Mouse (Mus musculus): ENCODE measurements around the gene Zfhx2. TPM values are rescaled to one million over a fixed set of nuclear protein-coding genes. Genes with fewer than 3 reads are reported as not detected.
"Not testable (repeated sequence)": the region's sequence is repeated elsewhere in the genome, so short reads cannot be mapped to it uniquely, and the experiment has no call there.

The Zfhx2 gene
- total and polyA plus RNA-seq, 3 experiments, result 0.07 to 0.59 (median 0.30) TPM

DNA sequence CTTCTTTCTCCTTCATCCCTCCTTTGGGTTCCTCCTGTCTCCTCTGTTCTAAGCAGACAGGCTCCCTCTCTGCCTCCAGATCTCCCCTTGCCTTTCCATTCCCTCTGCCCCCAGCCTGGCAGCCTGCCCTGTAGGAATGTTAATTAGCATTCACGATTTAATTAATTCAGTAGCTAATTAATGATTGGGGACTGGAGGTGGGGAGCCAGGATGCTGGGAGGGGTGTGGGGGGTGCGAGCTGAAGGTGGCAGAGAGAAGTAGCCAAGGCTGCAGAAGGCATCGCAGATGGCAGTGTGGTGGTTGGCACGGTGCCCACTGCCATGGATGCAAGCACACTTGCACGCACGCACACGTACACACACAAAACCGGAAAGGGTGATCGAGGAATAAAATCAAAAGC is 39.6 kb downstream of the Zfhx2 start:
- H3K9me3 ChIP-seq (replicated peaks; ENCODE audit: low read length), result no peaks in the 10 kb centered on the region
- H3K79me2 ChIP-seq (replicated peaks; ENCODE audit: control insufficient read depth, extremely low read depth, insufficient read depth, poor library complexity, severe bottlenecking), result no peaks in the 10 kb centered on the region
- H3K4me1 ChIP-seq (ENCODE audit: control insufficient read depth in 1 of 2, insufficient read depth in 2 of 2), result peaks cover 0 to 4% of the 10 kb centered on the region in 2 experiments; a peak in 1 of 4 replicates
- peaks cover 34% of the 10 kb centered on the region for H3K27me3 ChIP-seq (replicated peaks)
- no peak for DNase-seq (ENCODE audit: extremely low read depth)
- in situ Hi-C loops (cut with MboI; ENCODE audit: low pct_ligation_motif_present, low pct_unique_long_range_greater_than_20kb, low sequenced_read_pairs), result no loop called here
- H3K36me3 ChIP-seq (replicated peaks in 1 of 2; ENCODE audit: control insufficient read depth in 1 of 2, insufficient read depth in 1 of 2, low read length in 1 of 2), result no peaks in the 10 kb centered on the region
- no peak overlapping the region for H3K4me3 ChIP-seq (replicated peaks in 1 of 3; ENCODE audit: low read depth in 2 of 3, low read length in 2 of 3, poor library complexity in 1 of 3)
- H3K9ac ChIP-seq (ENCODE audit: insufficient read depth, low read depth), result no peak overlapping the region
- no peak overlapping the region for H3K27ac ChIP-seq (ENCODE audit: insufficient read depth, low read depth)
- TF ChIP-seq CTCF (conservative IDR thresholded peaks at IDR 0.05 in 1 of 2, IDR thresholded peaks at IDR 0.05 in 1 of 2; ENCODE audit: low read depth in 2 of 2, low read length in 2 of 2) (no peak), MXI1 (IDR thresholded peaks at IDR 0.05; ENCODE audit: low read depth, low read length) (no peak), ZMIZ1 (IDR thresholded peaks at IDR 0.05; ENCODE audit: low read depth, low read length) (no peak), TCF12 (IDR thresholded peaks at IDR 0.05; ENCODE audit: low read depth, low read length) (no peak), MAZ (IDR thresholded peaks at IDR 0.05; ENCODE audit: low read depth, low read length) (no peak), CHD2 (IDR thresholded peaks at IDR 0.05; ENCODE audit: low read length) (no peak), MAX (IDR thresholded peaks at IDR 0.05; ENCODE audit: low read length) (no peak), EP300 (IDR thresholded peaks at IDR 0.05; ENCODE audit: low read length) (no peak), POLR2A (IDR thresholded peaks at IDR 0.05; ENCODE audit: low read depth, low read length) (no peak), ZKSCAN1 (IDR thresholded peaks at IDR 0.05; ENCODE audit: borderline replicate concordance, low read depth, low read length) (no peak), POLR2AphosphoS2 (IDR thresholded peaks at IDR 0.05; ENCODE audit: low read depth, low read length) (no peak), USF2 (conservative IDR thresholded peaks at IDR 0.05; ENCODE audit: low read depth, low read length) (no peak), PAX5 (IDR thresholded peaks at IDR 0.05; ENCODE audit: low read length) (no peak)
- H3K4me2 ChIP-seq (ENCODE audit: insufficient read depth, low read depth, poor library complexity, severe bottlenecking), result no peak overlapping the region
- dilution Hi-C loops (cut with MboI; ENCODE audit: extremely low pct_ligation_motif_present, extremely low pct_unique_long_range_greater_than_20kb, low sequenced_read_pairs), result no loop called here

DNA sequence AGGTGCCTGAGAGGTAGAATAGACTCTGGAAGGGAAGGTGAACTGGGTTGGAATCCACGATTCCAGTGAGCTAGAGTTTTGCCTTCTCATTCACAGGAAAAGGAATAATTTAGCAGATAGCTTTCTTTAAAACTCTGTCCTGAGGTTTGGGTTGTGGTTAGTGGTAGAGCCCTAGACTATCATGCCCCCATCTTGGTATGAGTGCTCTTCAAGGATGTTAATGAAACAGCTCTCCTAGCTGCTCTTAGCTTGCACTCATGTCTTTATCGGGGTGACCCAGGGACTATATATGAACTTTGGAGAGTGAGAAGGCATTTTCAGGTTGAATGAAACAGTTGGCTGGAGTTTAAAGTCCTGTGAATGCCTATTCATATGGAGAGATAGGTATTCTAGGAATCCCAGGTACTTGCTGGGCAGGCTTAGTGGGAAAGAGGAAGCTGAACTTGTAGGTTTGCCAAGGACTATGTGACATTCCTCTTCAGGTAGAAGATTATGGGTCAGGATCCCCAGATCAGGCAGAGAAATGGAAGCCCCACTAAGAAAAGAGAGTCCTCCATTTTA is 44.1 kb downstream of the Zfhx2 start:
- Histone ChIP-seq H3K9ac (ENCODE audit: insufficient read depth, low read depth) (no peak overlapping the region), H3K4me1 (ENCODE audit: control insufficient read depth in 1 of 2, insufficient read depth in 2 of 2) (peaks cover 0 to 2% of the 10 kb centered on the region in 2 experiments; a peak in 1 of 4 replicates), H3K79me2 (replicated peaks; ENCODE audit: control insufficient read depth, extremely low read depth, insufficient read depth, poor library complexity, severe bottlenecking) (no peaks in the 10 kb centered on the region), H3K27ac (ENCODE audit: insufficient read depth, low read depth) (no peak overlapping the region), H3K4me2 (ENCODE audit: insufficient read depth, low read depth, poor library complexity, severe bottlenecking) (no peak overlapping the region), H3K9me3 (replicated peaks; ENCODE audit: low read length) (no peaks in the 10 kb centered on the region), H3K27me3 (replicated peaks) (peaks cover 2% of the 10 kb centered on the region), H3K36me3 (replicated peaks in 1 of 2; ENCODE audit: control insufficient read depth in 1 of 2, insufficient read depth in 1 of 2, low read length in 1 of 2) (no peaks in the 10 kb centered on the region), H3K4me3 (replicated peaks in 1 of 3; ENCODE audit: low read depth in 2 of 3, low read length in 2 of 3, poor library complexity in 1 of 3) (no peak overlapping the region)
- DNase-seq (ENCODE audit: extremely low read depth), result no peak
- no peak for TF ChIP-seq RAD21 (IDR thresholded peaks at IDR 0.05; ENCODE audit: low read depth, low read length)
- no peak for TF ChIP-seq ZKSCAN1 (IDR thresholded peaks at IDR 0.05; ENCODE audit: borderline replicate concordance, low read depth, low read length)
- TF ChIP-seq SIN3A (IDR thresholded peaks at IDR 0.05; ENCODE audit: low read length), result no peak
- no peak for TF ChIP-seq TCF12 (IDR thresholded peaks at IDR 0.05; ENCODE audit: low read depth, low read length)
- no peak for TF ChIP-seq E2F4 (IDR thresholded peaks at IDR 0.05; ENCODE audit: insufficient replicate concordance, low read depth, low read length)
- TF ChIP-seq MAX (IDR thresholded peaks at IDR 0.05; ENCODE audit: low read length), result no peak
- TF ChIP-seq MEF2A (IDR thresholded peaks at IDR 0.05; ENCODE audit: borderline replicate concordance, low read depth, low read length), result no peak
- TF ChIP-seq UBTF (IDR thresholded peaks at IDR 0.05; ENCODE audit: low read depth, low read length), result no peak
- no peak for TF ChIP-seq ELF1 (IDR thresholded peaks at IDR 0.05; ENCODE audit: low read depth, low read length)
- no peak for TF ChIP-seq NELFE (IDR thresholded peaks at IDR 0.05; ENCODE audit: low read depth, low read length)
- no peak for TF ChIP-seq PAX5 (IDR thresholded peaks at IDR 0.05; ENCODE audit: low read length)
- in situ Hi-C loops (cut with MboI; ENCODE audit: low pct_ligation_motif_present, low pct_unique_long_range_greater_than_20kb, low sequenced_read_pairs) (no loop called here), dilution Hi-C loops (cut with MboI; ENCODE audit: extremely low pct_ligation_motif_present, extremely low pct_unique_long_range_greater_than_20kb, low sequenced_read_pairs) (no loop called here)

DNA sequence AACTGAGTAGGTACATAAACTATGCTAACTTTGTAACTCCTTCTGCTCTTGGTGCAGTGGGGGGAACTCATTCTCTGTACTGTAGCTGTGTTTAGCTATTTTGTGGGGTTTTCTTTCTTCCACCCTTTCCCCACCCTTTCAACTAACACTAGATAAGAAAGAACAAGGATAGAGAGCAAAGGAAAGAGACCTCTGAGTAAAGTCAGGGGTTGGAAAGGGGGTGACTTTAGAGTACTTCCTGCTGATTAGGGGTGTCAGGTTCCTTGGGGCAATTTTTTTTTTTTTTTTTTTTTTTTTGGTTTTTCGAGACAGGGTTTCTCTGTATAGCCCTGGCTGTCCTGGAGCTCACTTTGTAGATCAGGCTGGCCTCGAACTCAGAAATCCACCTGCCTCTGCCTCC is 48.4 kb downstream of the Zfhx2 start:
- H3K4me1 ChIP-seq (ENCODE audit: control insufficient read depth in 1 of 2, insufficient read depth in 2 of 2); H3K4me2 ChIP-seq (ENCODE audit: insufficient read depth, low read depth, poor library complexity, severe bottlenecking); H3K79me2 ChIP-seq (replicated peaks; ENCODE audit: control insufficient read depth, extremely low read depth, insufficient read depth, poor library complexity, severe bottlenecking); dilution Hi-C loops (cut with MboI; ENCODE audit: extremely low pct_ligation_motif_present, extremely low pct_unique_long_range_greater_than_20kb, low sequenced_read_pairs); DNase-seq (ENCODE audit: extremely low read depth); H3K9ac ChIP-seq (ENCODE audit: insufficient read depth, low read depth); in situ Hi-C loops (cut with MboI; ENCODE audit: low pct_ligation_motif_present, low pct_unique_long_range_greater_than_20kb, low sequenced_read_pairs); H3K9me3 ChIP-seq (replicated peaks; ENCODE audit: low read length); H3K36me3 ChIP-seq (replicated peaks in 1 of 2; ENCODE audit: control insufficient read depth in 1 of 2, insufficient read depth in 1 of 2, low read length in 1 of 2); H3K27ac ChIP-seq (ENCODE audit: insufficient read depth, low read depth); H3K27me3 ChIP-seq (replicated peaks); H3K4me3 ChIP-seq (replicated peaks in 1 of 3; ENCODE audit: low read depth in 2 of 3, low read length in 2 of 3, poor library complexity in 1 of 3): not testable (repeated sequence)
